Mouse (Mus musculus) lung, postnatal 0 days (tissue): ENCODE measurements at regions not wholly inside any gene's neighbourhood (a gene's known extent, or its start where the extent isn't known, plus 50 kb on each side); places are given as distances from the start of the nearest gene placed in this dataset.
"Not testable (repeated sequence)": the region's sequence is repeated elsewhere in the genome, so short reads cannot be mapped to it uniquely, and the experiment has no call there.

Experiments
- ATAC-seq: fragments of 200-750 bp; cut with Nextera tagmentation; 2 replicates; pipeline ENCODE4 v1.8.0; 2017; ENCODE audit warnings: moderate library complexity
- DNase-seq: peaks from one replicate; pipeline ENCODE4 v3.0.0-alpha.2; 2016; ENCODE audit warnings: low spot score
- H3K27ac ChIP-seq: fragments of 300-500 bp; sonication (generic); 2 replicates; pipeline ENCODE4 v1.5.1; 2014; ENCODE audit warnings: antibody characterized with exemption, mild to moderate bottlenecking, low read length, mixed read lengths
- H3K27me3 ChIP-seq: fragments of 300-500 bp; sonication (generic); replicated peaks from 2 replicates; pipeline ENCODE4 v1.6.1; 2014; ENCODE audit warnings: low read length, mixed read lengths; ENCODE audit not compliant: insufficient read depth
- H3K36me3 ChIP-seq: fragments of 300-500 bp; sonication (generic); 2 replicates; pipeline ENCODE4 v1.6.1; 2014; ENCODE audit warnings: low read length, mixed read lengths; ENCODE audit not compliant: insufficient read depth
- H3K4me1 ChIP-seq: fragments of 300-500 bp; sonication (generic); 2 replicates; pipeline ENCODE4 v1.6.1; 2014; ENCODE audit warnings: antibody characterized with exemption, low read depth, low read length, mixed read lengths; ENCODE audit not compliant: insufficient read depth
- H3K4me2 ChIP-seq: fragments of 300-500 bp; sonication (generic); replicated peaks from 2 replicates; pipeline ENCODE4 v1.6.1; 2014; ENCODE audit warnings: low read depth, mild to moderate bottlenecking, low read length, moderate library complexity, mixed read lengths
- H3K4me3 ChIP-seq: fragments of 300-500 bp; sonication (generic); 2 replicates; pipeline ENCODE4 v1.5.1; 2014; ENCODE audit warnings: low read depth, low read length
- H3K9ac ChIP-seq: fragments of 300-500 bp; sonication (generic); replicated peaks from 2 replicates; pipeline ENCODE4 v1.6.1; 2014; ENCODE audit warnings: low read depth, mild to moderate bottlenecking
- H3K9me3 ChIP-seq: fragments of 300-500 bp; sonication (generic); 2 replicates; pipeline ENCODE4 v1.6.1; 2016; ENCODE audit warnings: low read length, mixed read lengths
- CTCF ChIP-seq: IDR thresholded peaks from 2 replicates; pipeline ENCODE4 v1.5.1; 2016; ENCODE audit warnings: antibody characterized with exemption, mild to moderate bottlenecking
- EP300 ChIP-seq: IDR thresholded peaks from 2 replicates; pipeline ENCODE4 v1.6.1; 2016; ENCODE audit warnings: antibody characterized with exemption, mild to moderate bottlenecking, control low read depth
- WGBS: fragments of 180-500 bp; shearing (Covaris S2); extraction: QIAGEN DNeasy Blood & Tissue Kit; methylation state at CpG from one replicate; pipeline ENCODE4 v1.1.7; 2014; 5-methylcytosine and 5-hydroxymethylcytosine counted together

DNA sequence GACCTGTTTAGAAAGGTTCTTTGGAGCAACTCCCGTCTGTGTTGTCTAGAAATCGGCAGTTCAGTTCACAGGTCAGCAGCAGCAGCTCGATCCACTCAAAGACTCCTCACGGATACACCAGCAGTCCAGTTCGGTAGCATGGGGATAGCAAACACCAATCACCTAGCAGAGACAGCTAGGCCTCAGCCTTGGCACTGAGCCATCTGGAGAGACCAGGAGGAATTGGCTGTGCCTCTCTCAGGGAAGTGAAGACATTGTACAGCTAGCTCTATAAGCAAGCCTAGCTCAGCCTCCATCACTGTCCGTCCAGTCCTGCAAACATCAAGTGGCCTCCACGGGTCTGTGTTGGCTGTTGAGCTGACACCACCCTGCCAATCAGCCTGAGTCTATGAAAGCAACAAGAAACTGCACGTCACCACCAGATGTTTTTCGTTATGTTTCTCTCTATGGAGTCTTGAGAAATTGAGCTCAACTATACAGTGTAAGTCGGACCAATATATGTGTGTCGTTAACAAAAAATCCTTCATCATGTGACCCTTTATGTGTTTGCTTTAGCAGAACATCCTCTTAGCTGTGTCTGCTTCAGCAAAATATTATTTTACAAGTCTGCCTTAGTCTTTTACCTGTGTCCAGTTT lies 209.3 kb downstream of the Plxna1 start:
- DNase-seq (peak; percentile 21), ATAC-seq (peak; percentile 21; the same call in 1 of the 2 replicates)
- H3K4me3 ChIP-seq = no peak overlapping the region
- no peaks in the 10 kb centered on the region for H3K4me1 ChIP-seq
- H3K27me3 ChIP-seq = no peaks in the 10 kb centered on the region
- WGBS = 58% methylated on average over 11 of the region's 11 CpGs
- H3K4me2 ChIP-seq = no peak overlapping the region
- no peak overlapping the region for H3K27ac ChIP-seq
- TF ChIP-seq EP300 (no peak), CTCF (no peak)
- no peak overlapping the region for H3K9ac ChIP-seq
- no peaks in the 10 kb centered on the region for H3K36me3 ChIP-seq
- H3K9me3 ChIP-seq = no peaks in the 10 kb centered on the region

DNA sequence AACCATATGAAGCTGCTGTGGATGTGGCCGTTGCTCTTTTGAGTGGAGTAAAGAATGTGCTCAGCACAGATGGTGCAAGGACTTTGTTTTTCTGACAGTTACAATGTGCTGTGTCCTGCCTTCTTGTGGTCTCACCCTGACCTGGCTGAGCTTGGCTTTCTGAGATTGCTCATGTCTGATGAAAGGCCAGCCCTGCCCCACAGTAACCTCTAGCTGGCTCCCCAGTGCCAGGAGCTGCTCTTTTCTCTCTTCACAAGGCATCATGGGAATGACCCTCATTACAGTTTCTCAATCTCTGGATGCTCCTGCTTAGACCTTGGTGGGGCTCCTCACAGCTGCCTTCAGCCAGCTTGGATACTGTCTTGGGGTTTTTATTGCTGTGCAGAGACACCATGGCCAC lies 204.9 kb downstream of the Plxna1 start:
- H3K9me3 ChIP-seq = no peaks in the 10 kb centered on the region
- H3K36me3 ChIP-seq = no peaks in the 10 kb centered on the region
- H3K4me3 ChIP-seq = no peak overlapping the region
- WGBS = 94% methylated on average over 1 of the region's 1 CpGs
- H3K27ac ChIP-seq = no peak overlapping the region
- H3K9ac ChIP-seq = no peak overlapping the region
- no peak for ATAC-seq
- H3K4me1 ChIP-seq = no peaks in the 10 kb centered on the region
- DNase-seq = no peak
- no peaks in the 10 kb centered on the region for H3K27me3 ChIP-seq
- H3K4me2 ChIP-seq = no peak overlapping the region
- TF ChIP-seq EP300 = no peak
- no peak for TF ChIP-seq CTCF

DNA sequence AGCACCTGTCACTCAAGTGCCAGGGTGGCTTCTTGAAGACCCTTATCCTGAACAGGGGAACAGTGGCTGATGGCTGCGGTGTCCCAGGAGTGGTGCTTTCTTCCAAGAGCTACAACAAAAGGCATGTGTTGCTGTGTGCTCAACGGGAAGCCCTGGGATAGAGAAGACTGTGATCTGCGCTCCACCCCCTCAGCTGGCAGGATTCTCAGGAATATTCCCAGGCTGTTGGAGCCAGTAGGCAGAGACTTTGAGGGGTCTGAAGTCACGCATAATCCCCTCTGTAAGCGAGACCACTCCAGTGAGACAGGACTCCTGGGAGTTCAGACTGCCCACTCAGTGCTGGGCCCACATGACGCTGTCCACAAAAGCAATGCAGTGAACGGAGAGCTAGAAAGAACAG lies 202.4 kb downstream of the Plxna1 start:
- no peak overlapping the region for H3K9ac ChIP-seq
- ATAC-seq (no peak), DNase-seq (no peak)
- no peak overlapping the region for H3K4me3 ChIP-seq
- no peak overlapping the region for H3K4me2 ChIP-seq
- H3K9me3 ChIP-seq = no peaks in the 10 kb centered on the region
- 56% methylated on average over 7 of the region's 7 CpGs for WGBS
- no peak overlapping the region for H3K27ac ChIP-seq
- H3K36me3 ChIP-seq = no peaks in the 10 kb centered on the region
- H3K27me3 ChIP-seq = no peaks in the 10 kb centered on the region
- H3K4me1 ChIP-seq = no peaks in the 10 kb centered on the region
- no peak for TF ChIP-seq CTCF
- no peak for TF ChIP-seq EP300

DNA sequence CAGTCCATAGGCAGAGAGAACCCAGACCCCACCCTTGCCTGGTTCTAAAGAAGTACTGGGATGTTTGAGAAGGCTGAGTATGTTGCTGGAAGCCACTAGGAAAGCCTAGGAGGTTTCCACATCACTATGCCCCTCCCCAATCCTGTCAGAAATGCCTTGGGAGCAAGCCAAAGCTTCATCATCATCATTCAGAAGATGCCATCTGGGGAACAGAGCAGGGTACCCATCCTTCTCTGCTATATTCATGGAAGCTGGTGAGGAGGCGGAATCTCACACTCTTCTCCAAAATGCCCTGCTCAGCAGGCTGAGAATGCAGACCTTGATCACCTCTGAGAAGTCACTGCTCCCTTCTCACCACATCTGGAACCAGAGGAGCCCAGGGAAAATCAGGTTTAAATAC lies 200.7 kb downstream of the Plxna1 start:
- Histone ChIP-seq H3K9ac (no peak overlapping the region), H3K4me2 (no peak overlapping the region), H3K9me3 (no peaks in the 10 kb centered on the region), H3K4me1 (no peaks in the 10 kb centered on the region), H3K4me3 (no peak overlapping the region), H3K36me3 (no peaks in the 10 kb centered on the region), H3K27ac (no peak overlapping the region), H3K27me3 (no peaks in the 10 kb centered on the region)
- no peak for DNase-seq
- no peak for TF ChIP-seq EP300
- TF ChIP-seq CTCF = no peak
- WGBS = 100% methylated on average over 1 of the region's 1 CpGs
- no peak for ATAC-seq

DNA sequence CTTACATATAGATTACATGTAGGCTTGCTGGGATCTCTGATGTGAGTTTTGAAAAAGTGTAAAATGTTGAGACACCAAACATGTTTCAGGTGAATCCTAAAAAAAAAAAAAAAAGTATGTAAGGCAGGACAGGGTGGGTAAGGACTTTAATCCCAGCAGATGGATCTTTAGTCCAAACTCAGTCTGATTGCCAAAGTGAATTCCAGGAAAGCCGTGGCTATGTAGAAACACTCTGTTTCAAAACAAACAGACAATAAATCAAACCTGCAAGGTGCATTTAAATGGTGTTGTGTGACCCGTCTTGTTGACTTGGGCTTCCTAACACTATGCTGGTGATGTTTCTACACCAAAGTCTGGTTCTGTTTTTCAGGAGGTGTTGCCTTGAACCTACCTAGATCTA lies 192.9 kb downstream of the Plxna1 start:
- no peak overlapping the region for H3K4me3 ChIP-seq
- no peak overlapping the region for H3K9ac ChIP-seq
- TF ChIP-seq EP300 (no peak), CTCF (no peak)
- WGBS = 58% methylated on average over 2 of the region's 2 CpGs
- no peaks in the 10 kb centered on the region for H3K9me3 ChIP-seq
- H3K27me3 ChIP-seq = no peaks in the 10 kb centered on the region
- ATAC-seq (no peak), DNase-seq (no peak)
- no peaks in the 10 kb centered on the region for H3K4me1 ChIP-seq
- H3K4me2 ChIP-seq = no peak overlapping the region
- H3K36me3 ChIP-seq = no peaks in the 10 kb centered on the region
- no peak overlapping the region for H3K27ac ChIP-seq

DNA sequence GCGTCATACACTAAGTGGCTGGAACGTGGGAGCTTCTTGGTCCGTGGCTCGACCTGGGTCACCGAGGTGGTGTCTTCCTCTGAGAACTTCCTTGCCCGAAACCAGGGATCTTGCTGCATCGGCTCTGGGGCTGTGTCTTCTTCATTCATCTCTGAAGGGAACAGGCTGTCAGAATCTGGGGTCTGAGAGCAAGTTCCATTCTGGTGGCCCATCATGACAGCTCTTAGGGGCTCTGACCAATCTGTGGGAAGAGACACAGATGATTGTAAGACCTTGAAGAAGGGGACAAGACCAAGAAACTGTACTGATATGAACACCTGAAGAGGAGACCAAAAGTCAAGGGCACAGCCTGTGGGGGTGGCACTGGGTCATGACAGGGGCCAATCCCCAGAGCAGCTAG lies 177.5 kb downstream of the Plxna1 start:
- not testable (repeated sequence) for H3K27me3 ChIP-seq, H3K4me1 ChIP-seq, H3K27ac ChIP-seq, DNase-seq, H3K9ac ChIP-seq, ATAC-seq, H3K4me2 ChIP-seq, H3K36me3 ChIP-seq, H3K4me3 ChIP-seq, H3K9me3 ChIP-seq
- 100% methylated on average over 1 of the region's 7 CpGs for WGBS

DNA sequence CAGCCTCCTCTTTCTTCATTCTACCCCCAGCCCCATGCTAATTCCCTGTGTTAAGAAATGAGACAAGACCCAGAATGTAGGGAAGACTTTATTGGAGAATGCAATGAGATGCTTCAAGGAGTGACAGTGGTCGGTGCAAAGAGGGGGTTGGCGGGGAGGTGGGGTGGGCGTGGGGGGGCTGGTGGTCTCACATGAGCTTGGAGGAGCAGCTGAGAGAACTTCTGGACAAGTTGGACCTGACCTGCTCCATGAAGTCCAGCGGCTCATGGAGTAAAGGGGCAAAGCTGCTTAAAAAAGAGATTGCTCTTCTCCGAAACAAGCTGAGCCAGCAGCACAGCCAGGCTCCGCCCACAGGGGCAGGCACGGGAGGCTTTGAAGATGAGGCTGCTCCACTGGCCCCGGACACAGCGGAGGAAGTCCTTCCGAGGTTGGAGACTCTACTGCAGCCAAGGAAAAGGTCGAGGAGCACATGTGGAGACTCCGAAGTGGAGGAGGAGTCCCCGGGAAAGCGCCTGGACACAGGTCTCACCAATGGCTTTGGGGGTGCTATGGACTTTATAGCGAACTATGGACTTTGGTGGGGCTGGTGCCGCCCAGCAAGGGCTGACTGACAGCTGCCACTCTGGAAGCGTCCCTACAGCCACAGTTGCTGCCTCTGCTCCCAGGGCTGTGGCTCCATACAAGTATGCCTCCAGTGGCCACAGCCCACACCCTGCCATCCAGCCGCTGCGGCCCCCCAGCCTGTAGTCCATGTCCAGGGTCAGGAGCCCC lies 161.7 kb downstream of the Plxna1 start:
- H3K27ac ChIP-seq, H3K4me3 ChIP-seq, H3K27me3 ChIP-seq, H3K36me3 ChIP-seq, ATAC-seq, H3K9ac ChIP-seq, H3K4me1 ChIP-seq, H3K9me3 ChIP-seq, DNase-seq: not testable (repeated sequence)
- WGBS = 9% methylated on average over 19 of the region's 19 CpGs
- 0 out of 2 replicates have a peak overlapping the region, but pooled peaks have one; percentile 14 for H3K4me2 ChIP-seq
